Mouse (Mus musculus) 3T3-L1 (cell line): ENCODE data around the gene Pigt.

Source experiments
- DNase-seq: peaks from one replicate; pipeline ENCODE4 v3.0.0-alpha.2; 2015; ENCODE audit warnings: low read depth, low spot score

The Pigt gene

DNA sequence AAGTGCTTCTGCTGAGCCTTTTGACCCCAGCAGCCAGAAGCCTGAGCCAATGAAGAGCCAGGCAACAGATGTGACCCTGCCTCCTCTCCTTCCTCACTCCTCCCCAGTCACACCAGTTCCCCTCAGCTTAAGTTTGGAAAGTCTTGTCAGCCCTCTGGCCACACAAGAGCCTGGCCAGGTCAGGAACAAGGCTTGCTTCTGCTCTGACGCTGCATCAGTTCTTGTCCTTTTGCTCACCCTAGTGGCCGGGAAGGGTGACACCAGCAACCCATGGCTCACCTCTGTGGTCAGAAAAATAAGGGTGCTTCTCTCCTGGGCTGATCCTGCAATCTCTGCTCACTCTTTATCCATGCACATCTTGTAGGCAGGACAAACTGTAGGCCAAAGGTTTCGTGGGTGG, 23.5 kb downstream of the Pigt start:
- DNase-seq, result peak; percentile 89

GRCm38 (mm10) chr2:164521841-164522240, 24.5 kb downstream of the Pigt start:
- DNase-seq, result peak; percentile 90

GRCm38 (mm10) chr2:164522280-164522679, 25.0 kb downstream of the Pigt start:
- DNase-seq, result peak; percentile 71

GRCm38 (mm10) chr2:164523301-164523773, 26.0 kb downstream of the Pigt start:
- DNase-seq, result no peak

DNA sequence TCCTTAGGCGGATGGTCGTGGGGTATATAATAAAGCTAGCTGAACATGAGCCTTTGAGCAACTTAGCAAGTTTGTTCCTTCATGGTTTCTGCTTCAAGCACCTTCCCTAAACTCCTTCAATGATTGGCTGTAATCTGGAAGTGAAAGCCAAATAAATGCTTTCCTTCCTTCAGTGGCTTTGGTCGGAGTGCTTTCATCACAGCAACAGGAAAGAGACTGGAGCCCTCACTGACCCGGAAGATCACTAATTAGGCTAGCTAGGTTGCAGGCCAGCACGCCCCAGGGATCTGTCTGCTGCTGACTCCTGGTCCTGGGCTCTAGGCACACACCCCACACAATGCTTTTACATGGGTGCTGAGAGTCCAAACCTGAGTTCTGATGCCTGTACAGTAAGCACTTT, 31.2 kb downstream of the Pigt start:
- DNase-seq, result no peak

GRCm38 (mm10) chr2:164531169-164531568, 33.8 kb downstream of the Pigt start:
- DNase-seq, result peak; percentile 91

- DNase-seq, result no peak
Measured at GRCm38 (mm10) chr2:164534315-164534714, 37.0 kb downstream of the Pigt start.

DNA sequence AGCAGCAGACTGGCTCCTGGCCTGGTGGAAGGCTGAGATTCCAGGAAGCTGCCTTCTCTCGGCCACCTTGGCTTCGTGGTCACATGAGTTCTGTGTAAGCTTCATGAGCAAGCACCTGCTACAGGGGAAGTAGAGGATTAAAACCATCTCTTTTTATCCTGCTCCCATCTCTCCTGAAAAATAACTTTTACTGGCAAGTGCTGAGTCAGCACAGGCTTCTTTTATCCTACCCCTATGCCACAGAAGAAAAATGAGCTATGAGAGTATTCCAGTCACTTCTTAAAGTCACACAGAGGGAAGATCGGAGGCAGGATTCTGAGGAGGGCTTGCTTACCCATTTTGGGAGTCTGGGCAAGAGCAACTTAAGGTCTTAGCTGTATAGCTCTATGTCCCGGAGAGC, 39.7 kb downstream of the Pigt start:
- DNase-seq, result no peak

GRCm38 (mm10) chr2:164540652-164541427, 43.5 kb downstream of the Pigt start:
- DNase-seq, result no peak

- no peak for DNase-seq
Measured at GRCm38 (mm10) chr2:164542132-164542531, 44.8 kb downstream of the Pigt start.

DNA sequence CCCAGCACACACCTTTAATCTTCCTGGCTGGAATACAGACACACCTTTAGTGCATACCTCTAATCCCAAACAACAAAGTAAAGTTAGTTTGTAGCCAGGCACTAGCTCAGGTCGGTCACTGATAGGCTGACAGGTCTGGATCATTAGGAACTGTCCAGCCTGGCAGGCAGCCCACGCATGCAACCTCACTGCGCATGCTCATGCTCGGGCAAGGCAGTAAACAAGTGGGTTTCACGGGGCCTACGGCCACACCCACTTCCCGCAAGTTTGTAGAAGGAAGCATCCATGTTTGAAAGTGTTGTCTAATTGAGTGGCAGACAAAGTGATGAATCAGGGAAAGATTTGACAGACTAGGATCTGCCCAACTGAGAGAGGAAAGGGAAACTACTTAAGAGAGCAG, 45.3 kb downstream of the Pigt start:
- no peak for DNase-seq

DNA sequence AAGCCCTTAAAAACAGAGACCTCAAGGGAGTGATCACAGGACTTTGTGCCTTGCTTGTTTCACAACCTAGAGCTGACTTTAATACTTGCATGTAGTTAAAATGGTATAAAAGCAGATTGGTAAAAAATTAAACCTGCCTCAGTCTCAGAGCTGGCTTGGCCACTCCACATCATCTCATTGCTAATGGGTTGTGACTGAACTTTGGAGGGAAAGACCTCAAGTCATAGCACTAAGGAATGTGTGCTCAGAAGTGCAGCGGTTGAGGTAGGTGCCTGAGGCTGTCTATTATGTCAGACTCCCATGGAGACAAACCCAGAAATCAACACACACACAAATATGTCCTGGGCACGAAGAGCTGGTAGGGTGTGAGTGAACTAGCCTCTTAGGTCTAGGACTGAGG, 46.4 kb downstream of the Pigt start:
- no peak for DNase-seq

- DNase-seq, result no peak
Measured at GRCm38 (mm10) chr2:164544454-164545097, 47.3 kb downstream of the Pigt start.

DNA sequence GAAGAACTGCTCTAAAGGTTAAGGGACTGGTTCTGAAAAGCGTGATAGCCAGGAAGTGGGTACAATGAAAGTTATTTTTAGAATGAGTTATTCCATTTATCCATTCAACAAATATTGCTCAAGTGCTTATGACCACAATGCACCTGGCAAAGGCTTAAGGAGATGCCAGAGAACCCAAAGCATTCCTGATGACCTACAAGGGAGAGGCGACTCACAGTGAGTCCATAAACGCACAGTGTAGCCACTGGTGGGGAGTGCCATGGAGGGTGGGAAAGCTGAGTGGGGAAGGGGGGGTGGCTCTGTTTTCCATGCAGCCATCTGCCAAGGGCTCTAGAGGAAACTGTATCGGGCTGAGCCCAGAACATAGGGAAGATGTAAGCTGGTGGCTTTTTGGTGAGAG, 52.0 kb downstream of the Pigt start:
- DNase-seq, result peak; percentile 63

- no peak for DNase-seq
Measured at GRCm38 (mm10) chr2:164549963-164550894, 52.9 kb downstream of the Pigt start.

DNA sequence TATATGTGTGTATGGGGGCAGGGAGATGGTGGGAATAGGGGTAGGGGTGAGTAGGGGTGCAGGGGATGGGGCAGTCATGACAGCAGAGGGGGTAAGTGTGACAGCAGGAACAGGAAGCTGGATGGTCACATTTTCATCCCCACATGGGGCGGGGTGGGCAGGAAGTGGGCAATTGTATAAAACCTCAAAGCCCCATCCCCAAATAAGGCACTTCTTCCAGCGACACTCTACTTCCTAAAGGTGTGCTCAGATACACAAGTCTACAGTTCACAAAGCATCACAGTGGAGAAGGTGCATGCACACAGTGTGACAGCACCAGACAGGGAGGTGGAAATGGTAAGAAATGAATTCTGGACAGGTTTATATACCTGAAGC, 53.6 kb downstream of the Pigt start:
- no peak for DNase-seq

DNA sequence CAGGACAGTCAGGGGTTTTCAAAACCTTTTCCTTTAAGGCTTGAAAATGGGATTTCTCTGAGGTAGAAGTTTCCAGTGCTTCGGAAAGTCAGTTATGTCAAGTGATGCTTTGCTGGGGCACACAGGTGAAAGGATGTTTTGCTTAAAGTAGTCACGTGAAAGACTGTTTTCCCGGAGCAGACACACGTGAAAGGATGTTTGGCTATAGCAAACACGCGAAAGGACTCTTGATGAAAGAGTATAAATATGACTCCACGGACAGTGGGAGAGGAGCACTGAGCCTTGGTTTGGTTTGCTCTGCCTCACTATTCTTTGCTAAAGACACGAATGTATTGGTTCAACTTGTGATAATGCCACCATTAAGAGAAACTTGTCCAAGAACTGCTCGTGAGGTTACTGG, 54.2 kb downstream of the Pigt start:
- DNase-seq, result no peak
